Mouse (Mus musculus): Measurements from ENCODE around the gene Mcf2l. TPM values are rescaled to one million over a fixed set of nuclear protein-coding genes. Genes with fewer than 3 reads are reported as not detected.

Gene Mcf2l
- total and polyA plus RNA-seq, 2 experiments from 2014 or later: 94.1 to 298 TPM

- Histone ChIP-seq H3K36me3 (ENCODE audit: insufficient read depth, low read length) (peaks cover 56% of the 10 kb centered on the region), H3K27me3 (ENCODE audit: insufficient read depth, low read length) (no peaks in the 10 kb centered on the region), H3K9ac (replicated peaks; ENCODE audit: low read length) (no peak overlapping the region), H3K4me2 (ENCODE audit: low read depth, low read length) (no peak overlapping the region), H3K4me1 (ENCODE audit: insufficient read depth, low read length) (no peaks in the 10 kb centered on the region), H3K9me3 (ENCODE audit: low read length) (no peaks in the 10 kb centered on the region), H3K4me3 (ENCODE audit: low read length) (no peak overlapping the region), H3K27ac (no peak overlapping the region)
- TF ChIP-seq CTCF (IDR thresholded peaks at IDR 0.05; ENCODE audit: low read depth): no peak
- 65% methylated on average over 4 of the region's 4 CpGs for WGBS
- no peak for ATAC-seq
- no peak for DNase-seq (ENCODE audit: low spot score)
Observed at GRCm38 (mm10) chr8:13019560-13019959, 146.0 kb downstream of the Mcf2l start.

GRCm38 (mm10) chr8:13021830-13022229, 148.2 kb downstream of the Mcf2l start:
- peaks cover 37% of the 10 kb centered on the region for H3K36me3 ChIP-seq (ENCODE audit: insufficient read depth, low read length)

GRCm38 (mm10) chr8:13025487-13026224, 152.1 kb downstream of the Mcf2l start, which contains the start of gene F7:
Gene F7 (plus strand): TSS chr8:13026034.
- H3K4me2 ChIP-seq (ENCODE audit: low read depth, low read length): no peak within 1 kb of the TSS
- no peak within 1 kb of the TSS for H3K9ac ChIP-seq (replicated peaks; ENCODE audit: low read length)
- no peaks in the 10 kb centered on the region for H3K27me3 ChIP-seq (ENCODE audit: insufficient read depth, low read length)
- no peak for DNase-seq (ENCODE audit: low spot score)
- 59% methylated on average over 10 of the region's 10 CpGs for WGBS
- no peaks in the 10 kb centered on the region for H3K4me1 ChIP-seq (ENCODE audit: insufficient read depth, low read length)
- H3K36me3 ChIP-seq (ENCODE audit: insufficient read depth, low read length): 0 out of 2 replicates have a peak, but pooled peaks cover 2% of the 10 kb centered on the region
- no peak within 1 kb of the TSS for H3K4me3 ChIP-seq (ENCODE audit: low read length)
- TF ChIP-seq CTCF (IDR thresholded peaks at IDR 0.05; ENCODE audit: low read depth): no peak
- H3K27ac ChIP-seq: no peak within 1 kb of the TSS
- H3K9me3 ChIP-seq (ENCODE audit: low read length): no peaks in the 10 kb centered on the region
- ATAC-seq: no peak; the same call in 1 of the 2 replicates

More at GRCm38 (mm10) chr8:13021830-13022229, 148.2 kb downstream of the Mcf2l start:
- Histone ChIP-seq H3K9me3 (ENCODE audit: low read length) (no peaks in the 10 kb centered on the region), H3K27me3 (ENCODE audit: insufficient read depth, low read length) (no peaks in the 10 kb centered on the region), H3K4me2 (ENCODE audit: low read depth, low read length) (no peak overlapping the region), H3K9ac (replicated peaks; ENCODE audit: low read length) (no peak overlapping the region), H3K4me1 (ENCODE audit: insufficient read depth, low read length) (no peaks in the 10 kb centered on the region), H3K4me3 (ENCODE audit: low read length) (no peak overlapping the region), H3K27ac (no peak overlapping the region)
- TF ChIP-seq CTCF (IDR thresholded peaks at IDR 0.05; ENCODE audit: low read depth): no peak
- ATAC-seq (no peak), DNase-seq (ENCODE audit: low spot score) (no peak)
- 95% methylated on average over 8 of the region's 8 CpGs for WGBS

- 87% methylated on average over 5 of the region's 5 CpGs for WGBS
- no peak for TF ChIP-seq CTCF (IDR thresholded peaks at IDR 0.05; ENCODE audit: low read depth)
- Histone ChIP-seq H3K4me3 (ENCODE audit: low read length) (no peak overlapping the region), H3K27me3 (ENCODE audit: insufficient read depth, low read length) (no peaks in the 10 kb centered on the region), H3K36me3 (ENCODE audit: insufficient read depth, low read length) (no peaks in the 10 kb centered on the region), H3K9ac (replicated peaks; ENCODE audit: low read length) (no peak overlapping the region), H3K27ac (no peak overlapping the region), H3K4me2 (ENCODE audit: low read depth, low read length) (no peak overlapping the region), H3K9me3 (ENCODE audit: low read length) (no peaks in the 10 kb centered on the region), H3K4me1 (ENCODE audit: insufficient read depth, low read length) (no peaks in the 10 kb centered on the region)
- DNase-seq (ENCODE audit: low spot score) (no peak), ATAC-seq (no peak)
Observed at GRCm38 (mm10) chr8:13027615-13028014, 154.0 kb downstream of the Mcf2l start.

GRCm38 (mm10) chr8:13028482-13028881, 154.9 kb downstream of the Mcf2l start:
- DNase-seq (ENCODE audit: low spot score): no peak
- Histone ChIP-seq H3K27me3 (ENCODE audit: insufficient read depth, low read length) (no peaks in the 10 kb centered on the region), H3K4me1 (ENCODE audit: insufficient read depth, low read length) (no peaks in the 10 kb centered on the region), H3K36me3 (ENCODE audit: insufficient read depth, low read length) (no peaks in the 10 kb centered on the region), H3K4me2 (ENCODE audit: low read depth, low read length) (no peak overlapping the region), H3K27ac (no peak overlapping the region), H3K9ac (replicated peaks; ENCODE audit: low read length) (no peak overlapping the region), H3K9me3 (ENCODE audit: low read length) (no peaks in the 10 kb centered on the region), H3K4me3 (ENCODE audit: low read length) (no peak overlapping the region)
- TF ChIP-seq CTCF (IDR thresholded peaks at IDR 0.05; ENCODE audit: low read depth): no peak
- no peak for ATAC-seq
- WGBS: 74% methylated on average over 5 of the region's 5 CpGs

GRCm38 (mm10) chr8:13036346-13036812, 162.8 kb downstream of the Mcf2l start:
- DNase-seq (ENCODE audit: low spot score) (peak; percentile 43), ATAC-seq (peak; percentile 48; the same call in 1 of the 2 replicates)
- no peak for TF ChIP-seq CTCF (IDR thresholded peaks at IDR 0.05; ENCODE audit: low read depth)
- H3K36me3 ChIP-seq (ENCODE audit: insufficient read depth, low read length): no peaks in the 10 kb centered on the region
- no peaks in the 10 kb centered on the region for H3K9me3 ChIP-seq (ENCODE audit: low read length)
- H3K4me1 ChIP-seq (ENCODE audit: insufficient read depth, low read length): no peaks in the 10 kb centered on the region
- no peak overlapping the region for H3K4me3 ChIP-seq (ENCODE audit: low read length)
- no peaks in the 10 kb centered on the region for H3K27me3 ChIP-seq (ENCODE audit: insufficient read depth, low read length)
- H3K4me2 ChIP-seq (ENCODE audit: low read depth, low read length): no peak overlapping the region
- no peak overlapping the region for H3K9ac ChIP-seq (replicated peaks; ENCODE audit: low read length)
- no peak overlapping the region for H3K27ac ChIP-seq
- WGBS: 85% methylated on average over 10 of the region's 10 CpGs

GRCm38 (mm10) chr8:13037015-13037414, 163.4 kb downstream of the Mcf2l start, which contains the start of gene F10:
Gene F10 (plus strand): TSS chr8:13037308.
- Histone ChIP-seq H3K4me1 (ENCODE audit: insufficient read depth, low read length) (no peaks in the 10 kb centered on the region), H3K27ac (no peak within 1 kb of the TSS), H3K27me3 (ENCODE audit: insufficient read depth, low read length) (no peaks in the 10 kb centered on the region), H3K9ac (replicated peaks; ENCODE audit: low read length) (no peak within 1 kb of the TSS), H3K9me3 (ENCODE audit: low read length) (no peaks in the 10 kb centered on the region), H3K36me3 (ENCODE audit: insufficient read depth, low read length) (no peaks in the 10 kb centered on the region), H3K4me3 (ENCODE audit: low read length) (no peak within 1 kb of the TSS), H3K4me2 (ENCODE audit: low read depth, low read length) (no peak within 1 kb of the TSS)
- ATAC-seq (no peak), DNase-seq (ENCODE audit: low spot score) (no peak)
- TF ChIP-seq CTCF (IDR thresholded peaks at IDR 0.05; ENCODE audit: low read depth): no peak
- WGBS: 80% methylated on average over 7 of the region's 7 CpGs

All from hindbrain, postnatal 0 days (tissue).